Mouse (Mus musculus) megakaryocyte, adult 5-6 weeks (primary cell): ENCODE measurements around the gene Ss18l2. TPM values are rescaled to one million over a fixed set of nuclear protein-coding genes. Genes with fewer than 3 reads are reported as not detected.
A peak's percentile ranks its signal among the peaks of the same experiment; 100 is the strongest.

Experiments used
- ATAC-seq: 2 replicates; pipeline ENCODE4 v1.8.0; 2016; ENCODE audit warnings: mild to moderate bottlenecking, inconsistent platforms; ENCODE audit not compliant: poor library complexity, severe bottlenecking
- total RNA-seq, 2 experiments: library from RNA; stranded (forward) in 1 of 2; stranded (reverse) in 1 of 2; fragments of 153-499, 151-499 nt in 1 of 2; fragments of 221-1000, 200-1000 nt in 1 of 2; gene quantifications; 2 replicates each; pipeline versions ENCODE4 v1.2.3 to v1.2.4; 2015 to 2017

Gene Ss18l2
- total RNA-seq, 2 experiments from 2014 or later: 29.8 to 36.2 TPM

DNA sequence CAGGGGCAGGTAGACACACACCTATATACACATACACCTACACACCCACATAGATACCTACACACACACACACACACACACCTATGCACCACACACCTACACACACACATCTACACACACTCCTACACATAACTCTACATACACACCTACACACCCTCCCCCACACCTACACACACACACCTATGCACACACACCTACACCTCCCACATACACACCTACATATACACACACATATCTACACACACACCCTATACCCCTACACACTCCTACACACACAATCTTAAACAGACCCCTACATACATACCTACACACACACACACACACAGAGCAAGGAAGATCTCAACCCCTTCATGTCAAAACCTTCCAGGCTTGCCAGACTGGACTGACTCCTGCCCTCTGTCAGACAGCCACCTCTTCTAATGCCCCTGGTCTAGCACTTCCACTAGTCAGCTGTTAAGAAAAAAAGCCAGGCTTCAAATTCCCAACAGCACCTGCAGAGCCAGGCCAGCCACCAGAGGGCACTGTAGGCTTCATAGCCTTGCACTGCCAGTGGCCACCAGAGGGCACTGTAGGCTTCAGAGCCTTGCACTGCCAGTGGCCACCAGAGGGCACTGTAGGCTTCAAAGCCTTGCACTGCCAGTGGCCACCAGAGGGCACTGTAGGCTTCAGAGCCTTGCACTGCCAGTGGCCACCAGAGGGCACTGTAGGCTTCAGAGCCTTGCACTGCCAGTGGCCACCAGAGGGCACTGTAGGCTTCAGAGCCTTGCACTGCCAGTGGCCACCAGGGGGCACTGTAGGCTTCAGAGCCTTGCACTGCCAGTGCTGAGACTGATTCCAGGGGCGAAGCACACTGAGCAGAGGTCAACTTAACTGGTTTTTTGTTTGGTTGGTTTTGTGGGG, 12.7 kb upstream of the Ss18l2 start:
- peak; percentile 86 for ATAC-seq

DNA sequence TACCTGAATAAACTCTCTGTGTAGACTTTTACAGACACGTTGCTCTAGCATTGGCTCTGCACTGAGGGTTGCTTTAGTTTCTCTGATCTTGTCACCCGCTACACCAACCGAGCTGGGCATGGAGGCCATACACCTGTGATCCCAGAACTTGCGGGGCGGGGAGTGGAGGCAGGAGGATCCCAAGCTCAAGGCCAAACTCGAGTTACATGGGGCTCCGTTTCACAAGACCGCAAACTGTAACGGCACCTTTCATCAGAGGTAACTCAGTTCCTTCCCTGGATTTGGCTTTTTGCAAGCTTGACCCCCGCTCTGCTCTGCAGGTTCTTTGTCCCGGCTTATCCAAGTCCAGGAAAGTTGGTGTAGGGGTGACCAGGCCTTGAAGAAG, 5.9 kb upstream of the Ss18l2 start:
- ATAC-seq: peak; percentile 8

DNA sequence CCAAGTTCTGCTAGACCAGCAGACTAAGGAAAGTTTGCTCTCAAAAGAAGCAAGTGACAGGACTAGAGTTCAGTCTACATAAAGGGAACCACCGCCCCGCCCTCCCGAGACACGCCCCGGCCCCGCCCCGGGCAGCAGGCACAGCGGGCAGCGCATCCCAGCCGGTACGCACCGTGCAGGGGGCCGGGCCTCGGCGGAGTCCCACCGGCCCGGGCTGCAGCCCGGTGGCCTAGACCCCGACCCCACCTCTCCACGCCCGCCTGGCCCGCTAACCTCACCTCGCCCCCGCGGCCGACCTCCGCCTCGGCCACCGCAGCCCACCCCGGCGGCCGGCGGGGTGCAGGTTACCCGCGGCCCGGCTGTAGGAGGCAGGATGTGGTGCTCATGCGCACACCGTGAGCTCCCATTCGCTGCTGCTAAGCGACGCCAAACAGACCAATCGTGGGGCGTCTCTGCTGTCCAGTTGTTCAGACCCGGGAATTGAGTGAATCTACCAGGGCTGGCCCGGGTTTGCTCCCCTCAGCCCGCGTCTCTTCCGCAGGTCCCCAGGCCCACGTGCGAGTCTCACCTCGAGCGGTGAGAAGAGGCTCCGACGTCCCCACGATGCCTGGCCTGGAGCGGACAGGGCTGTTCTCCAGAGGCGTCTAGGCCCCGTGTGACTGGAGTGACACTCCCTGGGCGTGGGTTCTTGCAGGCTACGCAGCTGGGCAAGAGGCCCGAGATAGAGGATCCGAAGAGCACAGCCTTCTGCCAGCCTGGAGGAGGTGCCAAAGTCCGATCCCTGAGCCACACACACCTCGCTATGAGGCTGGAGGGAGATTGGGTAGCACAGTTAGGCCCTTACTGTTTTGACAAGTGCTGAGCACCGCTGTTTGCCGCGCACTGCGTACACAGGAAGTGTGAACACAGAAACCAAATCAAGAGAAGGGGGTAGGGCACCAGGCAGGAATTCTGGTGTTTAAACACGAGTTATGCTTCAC, 5.2 kb upstream of the Ss18l2 start, which contains the start of gene Sec22c:
Gene Sec22c (minus strand): TSS at position 845 of the 980 bp plus-strand sequence.
- ATAC-seq: peak; percentile 69

- peak; percentile 19 for ATAC-seq
Observed at GRCm38 (mm10) chr9:121706029-121706675, 4.0 kb upstream of the Ss18l2 start.

DNA sequence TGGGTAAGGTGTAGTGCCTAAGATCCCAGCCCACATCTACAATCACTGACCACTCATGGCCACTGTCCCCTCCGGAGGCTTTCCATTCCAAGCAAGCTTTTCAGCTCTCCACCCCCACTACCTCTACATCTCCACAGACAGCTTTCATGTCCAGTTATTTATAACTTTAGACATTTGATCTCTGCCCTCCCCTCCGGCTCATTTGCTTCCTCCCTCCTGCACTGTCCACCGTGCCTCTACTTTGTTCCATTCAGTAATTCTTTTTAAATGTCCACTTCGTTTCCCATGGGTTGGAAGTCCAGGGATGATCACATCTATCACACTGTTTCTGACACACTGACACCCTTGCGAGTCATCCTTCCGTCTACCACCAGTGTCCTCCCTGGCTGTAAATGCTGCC, 2.3 kb upstream of the Ss18l2 start:
- ATAC-seq: no peak

GRCm38 (mm10) chr9:121708506-121709486, 1.3 kb upstream of the Ss18l2 start:
- ATAC-seq: no peak

DNA sequence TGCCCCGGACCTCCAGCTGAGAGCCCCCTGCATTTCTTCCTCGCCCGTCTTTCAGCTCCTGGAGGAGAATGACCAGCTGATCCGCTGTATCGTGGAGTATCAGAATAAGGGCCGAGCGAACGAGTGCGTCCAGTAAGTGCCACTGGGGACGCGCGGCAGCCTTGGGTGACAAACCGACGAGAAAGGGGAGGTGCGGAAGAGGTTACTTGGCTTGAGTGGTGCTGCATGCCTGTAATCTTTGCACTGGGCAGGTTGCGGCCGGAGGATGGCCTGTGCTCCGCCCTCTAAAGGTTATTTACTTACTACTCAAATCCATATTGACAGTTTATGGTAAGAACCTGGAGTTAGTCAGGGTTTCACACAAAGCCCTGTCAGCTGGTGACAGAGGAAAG, 451 bp downstream of the Ss18l2 start:
- peak; percentile 41 for ATAC-seq

DNA sequence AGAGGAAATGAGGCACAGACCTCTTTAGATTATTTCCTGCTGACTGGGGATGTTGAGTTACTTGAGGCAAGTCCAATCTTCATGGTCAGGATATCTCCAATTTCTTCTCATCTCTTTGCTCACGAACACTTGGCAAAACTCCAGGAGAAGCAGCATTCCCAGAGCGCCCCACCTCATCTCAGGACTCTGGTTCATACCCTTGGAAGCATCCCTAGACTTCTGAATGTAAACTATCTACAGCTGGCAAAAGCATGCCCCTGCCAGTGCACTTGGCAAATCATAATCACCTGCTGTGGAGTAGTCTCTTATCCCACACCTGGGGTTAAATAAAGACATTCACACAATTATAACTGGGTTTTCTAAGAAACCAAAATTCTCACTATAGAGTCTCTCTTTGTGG, 6.9 kb downstream of the Ss18l2 start:
- ATAC-seq: no peak

DNA sequence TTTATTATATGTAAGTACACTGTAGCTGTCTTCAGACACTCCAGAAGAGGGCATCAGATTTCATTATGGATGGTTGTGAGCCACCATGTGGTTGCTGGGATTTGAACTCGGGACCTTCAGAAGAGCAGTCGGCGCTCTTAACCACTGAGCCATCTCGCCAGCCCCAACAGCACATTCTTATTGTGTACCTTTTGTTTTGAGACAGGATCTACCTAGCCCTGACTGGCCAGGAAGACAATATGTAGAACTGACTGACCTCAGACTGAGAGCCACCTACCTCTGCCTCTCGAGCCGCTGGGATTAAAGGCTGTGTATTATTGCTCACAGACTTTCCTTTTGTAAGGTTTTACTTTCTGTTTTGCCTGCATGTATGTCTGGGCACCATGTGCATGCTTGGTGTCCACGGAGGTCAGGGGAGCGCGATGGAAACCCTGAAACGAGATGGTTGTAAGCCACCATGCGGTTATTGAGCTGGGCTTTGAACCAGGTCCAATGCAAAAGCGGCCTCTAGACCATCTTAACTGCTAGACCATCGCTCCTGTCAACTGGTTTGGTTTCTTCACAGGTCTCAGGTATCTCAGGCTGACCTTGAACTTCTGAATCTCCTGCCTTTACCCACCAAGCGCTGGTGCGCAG, 8.1 kb downstream of the Ss18l2 start:
- ATAC-seq: peak; percentile 20

- ATAC-seq: peak; percentile 92
Observed at GRCm38 (mm10) chr9:121718792-121719318, 8.7 kb downstream of the Ss18l2 start, which contains the start of gene Nktr. Gene Nktr, plus strand, starts transcription at chr9:121719169.

- peak; percentile 34 for ATAC-seq
Observed at GRCm38 (mm10) chr9:121719347-121720331, 9.5 kb downstream of the Ss18l2 start.

DNA sequence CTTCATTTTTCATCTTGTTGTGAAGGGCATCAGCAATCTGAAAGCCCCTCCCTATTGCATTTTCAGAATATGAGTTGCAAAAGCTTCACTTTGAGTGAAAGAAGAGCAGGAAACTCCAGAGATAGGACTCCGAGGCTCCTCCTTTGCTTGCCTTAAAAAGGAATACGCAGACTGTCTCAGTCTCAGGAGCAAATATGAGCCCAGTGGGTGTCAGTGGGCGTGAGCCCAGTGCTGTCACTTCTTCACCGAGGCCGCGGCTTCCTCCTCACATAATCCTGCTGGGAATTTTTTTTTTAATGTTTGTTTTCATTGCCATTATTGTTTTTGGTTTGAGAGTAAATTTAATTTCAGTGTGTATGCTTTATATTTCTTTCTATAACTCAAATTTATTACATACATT, 30.4 kb downstream of the Ss18l2 start:
- no peak for ATAC-seq

GRCm38 (mm10) chr9:121741168-121741567, 31.0 kb downstream of the Ss18l2 start:
- no peak for ATAC-seq

DNA sequence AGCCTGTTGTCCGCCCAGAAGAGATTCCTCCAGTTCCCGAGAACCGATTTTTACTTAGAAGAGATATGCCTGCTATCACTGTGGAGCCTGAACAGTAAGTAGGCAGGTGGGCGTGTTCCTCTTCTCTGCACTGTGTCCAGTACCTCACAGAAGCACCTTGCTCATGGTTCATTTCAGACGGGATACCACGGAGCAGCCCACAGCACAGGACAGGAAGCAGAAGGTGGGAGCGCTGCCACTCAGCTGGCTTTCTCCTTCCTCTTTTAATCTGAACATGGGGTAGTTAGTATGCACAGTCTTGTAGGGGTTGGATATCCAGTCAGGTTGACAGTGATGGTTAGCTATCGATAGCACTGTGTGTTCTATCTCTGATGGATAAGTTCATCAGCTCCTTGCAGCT, 33.9 kb downstream of the Ss18l2 start:
- no peak for ATAC-seq

GRCm38 (mm10) chr9:121752774-121753173, 42.6 kb downstream of the Ss18l2 start:
- ATAC-seq: no peak

DNA sequence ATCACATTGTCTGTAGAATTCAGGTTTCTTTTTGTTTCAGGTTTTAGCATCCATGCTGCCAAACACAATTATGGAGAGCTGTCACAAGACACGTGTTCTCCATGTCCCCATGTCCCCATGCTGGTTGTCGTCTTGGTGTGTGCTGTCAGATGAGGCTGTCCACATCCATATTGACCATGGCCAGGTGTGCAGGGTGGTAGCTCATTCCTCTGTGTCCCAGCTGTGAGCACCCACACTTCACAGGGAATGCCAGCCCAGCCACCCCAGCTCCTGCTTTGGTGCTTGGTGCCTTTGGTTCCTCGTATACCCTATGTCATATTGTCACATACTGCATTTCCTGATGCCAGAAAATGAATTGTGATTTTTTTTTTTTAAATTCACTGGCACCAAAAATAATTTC, 44.5 kb downstream of the Ss18l2 start:
- ATAC-seq: no peak

DNA sequence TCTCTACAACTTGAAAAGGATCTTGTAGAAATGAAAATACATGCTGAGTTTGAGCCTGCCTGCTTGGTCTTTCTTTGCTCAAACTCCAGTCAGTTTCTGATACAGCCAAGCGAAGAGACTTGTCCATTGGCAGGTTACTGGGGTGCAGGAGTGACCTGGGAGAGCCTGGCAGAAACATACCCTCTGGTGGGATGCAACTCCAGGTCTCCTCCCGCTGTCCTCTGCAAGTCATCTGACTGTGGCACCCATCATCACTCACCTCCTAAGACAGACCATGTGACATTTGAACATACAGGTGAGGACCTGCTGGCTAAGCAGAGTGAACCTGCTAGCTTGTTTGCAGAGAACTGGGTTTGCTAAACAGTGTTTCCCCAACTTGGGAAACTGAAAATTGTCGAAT, 46.7 kb downstream of the Ss18l2 start:
- ATAC-seq: no peak

DNA sequence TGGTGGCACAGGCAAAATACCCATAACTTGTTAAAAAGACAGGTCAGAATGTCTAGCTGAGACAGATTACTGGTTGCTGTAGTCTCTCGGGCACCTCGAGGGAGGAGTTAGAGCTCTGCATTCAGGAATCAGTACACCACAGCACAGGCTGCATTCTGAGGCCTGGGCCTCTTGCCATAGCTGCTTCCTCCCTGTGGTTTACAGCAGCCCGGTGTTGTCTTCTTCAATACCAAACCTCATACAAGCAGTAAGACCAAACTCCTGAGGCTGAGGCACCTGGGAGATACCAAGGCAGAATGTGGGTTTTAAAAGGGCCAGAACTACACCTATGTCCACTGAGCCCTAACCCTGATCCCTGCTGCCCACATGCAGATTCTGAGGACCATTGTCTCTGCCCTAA, 47.3 kb downstream of the Ss18l2 start:
- ATAC-seq: no peak
